Mouse (Mus musculus) liver, adult 2 months (tissue): Measurements from ENCODE around the gene Epha4. TPM values are rescaled to one million over a fixed set of nuclear protein-coding genes. Genes with fewer than 3 reads are reported as not detected.

Source experiments
- DNase-seq: peaks from one replicate; pipeline ENCODE4 v3.0.0-alpha.2; 2011; ENCODE audit warnings: low read depth, low spot score; ENCODE audit errors: extremely low read depth
- H3K27ac ChIP-seq: fragments of 200-500 bp; replicated peaks from 2 replicates; pipeline ENCODE4 v1.5.1; 2012; ENCODE audit warnings: low read depth, mild to moderate bottlenecking, control low read depth, inconsistent platforms, low read length; ENCODE audit not compliant: insufficient read depth
- H3K27me3 ChIP-seq: fragments of 200-500 bp; 2 replicates; pipeline ENCODE4 v1.6.1; 2012; ENCODE audit warnings: mild to moderate bottlenecking, moderate library complexity, low read length, inconsistent platforms; ENCODE audit not compliant: control insufficient read depth, insufficient read depth
- H3K36me3 ChIP-seq: fragments of 200-500 bp; 2 replicates; pipeline ENCODE4 v1.6.1; 2012; ENCODE audit warnings: low read length, inconsistent platforms; ENCODE audit not compliant: control insufficient read depth, insufficient read depth
- H3K4me1 ChIP-seq: fragments of 200-500 bp; 2 replicates; pipeline ENCODE4 v1.6.1; 2011; ENCODE audit warnings: low read length; ENCODE audit not compliant: control insufficient read depth, insufficient read depth
- H3K4me3 ChIP-seq: fragments of 200-500 bp; 2 replicates; pipeline ENCODE4 v1.5.1; 2011; ENCODE audit warnings: low read depth, mild to moderate bottlenecking, control low read depth, low read length, moderate library complexity; ENCODE audit not compliant: insufficient read depth
- H3K79me2 ChIP-seq: fragments of 200-500 bp; 2 replicates; pipeline ENCODE4 v1.6.1; 2012; ENCODE audit warnings: inconsistent platforms, mild to moderate bottlenecking, low read length, moderate library complexity; ENCODE audit not compliant: control insufficient read depth, insufficient read depth
- H3K9ac ChIP-seq: fragments of 200-500 bp; 2 replicates; pipeline ENCODE4 v1.6.1; 2012; ENCODE audit warnings: low read depth, mild to moderate bottlenecking, control low read depth, inconsistent platforms, low read length
- CTCF ChIP-seq: fragments of 200-500 bp; IDR thresholded peaks from 2 replicates; pipeline ENCODE4 v1.5.1; 2011; ENCODE audit warnings: low read depth, low read length, control low read depth
- POLR2A ChIP-seq: fragments of 200-500 bp; IDR thresholded peaks from 2 replicates; pipeline ENCODE4 v1.6.1; 2011; ENCODE audit warnings: low read length, control low read depth; ENCODE audit not compliant: insufficient read depth; ENCODE audit errors: extremely low read depth
- WGBS: fragments of 180-500 bp; shearing (Covaris S2); methylation state at CpG from one replicate; pipeline ENCODE4 v1.1.7; 2018; 5-methylcytosine and 5-hydroxymethylcytosine counted together
- polyA plus RNA-seq: library from polyadenylated mRNA; depleted of rRNA; stranded (reverse); fragments of >200 nt; gene quantifications from 2 replicates; pipeline ENCODE4 v1.2.3, GENCODE M21; 2012
- total RNA-seq: library from RNA; depleted of rRNA; stranded (reverse); fragments of >200 nt; gene quantifications from 2 replicates; pipeline ENCODE4 v1.2.3, GENCODE M21; 2014

Gene Epha4
- total and polyA plus RNA-seq, 2 experiments = 0.10 to 0.18 TPM

- H3K4me1 ChIP-seq = no peaks in the 10 kb centered on the region
- H3K9ac ChIP-seq = no peak overlapping the region
- no peak for TF ChIP-seq POLR2A
- TF ChIP-seq CTCF = no peak
- no peaks in the 10 kb centered on the region for H3K36me3 ChIP-seq
- H3K27me3 ChIP-seq = no peaks in the 10 kb centered on the region
- no peak overlapping the region for H3K27ac ChIP-seq
- no peak overlapping the region for H3K4me3 ChIP-seq
- no peak for DNase-seq
- no peaks in the 10 kb centered on the region for H3K79me2 ChIP-seq
- WGBS = 69% methylated on average over 4 of the region's 4 CpGs
These were observed 73.5 kb downstream of the Epha4 start for GRCm38 (mm10) chr1:77441401-77441800.

DNA sequence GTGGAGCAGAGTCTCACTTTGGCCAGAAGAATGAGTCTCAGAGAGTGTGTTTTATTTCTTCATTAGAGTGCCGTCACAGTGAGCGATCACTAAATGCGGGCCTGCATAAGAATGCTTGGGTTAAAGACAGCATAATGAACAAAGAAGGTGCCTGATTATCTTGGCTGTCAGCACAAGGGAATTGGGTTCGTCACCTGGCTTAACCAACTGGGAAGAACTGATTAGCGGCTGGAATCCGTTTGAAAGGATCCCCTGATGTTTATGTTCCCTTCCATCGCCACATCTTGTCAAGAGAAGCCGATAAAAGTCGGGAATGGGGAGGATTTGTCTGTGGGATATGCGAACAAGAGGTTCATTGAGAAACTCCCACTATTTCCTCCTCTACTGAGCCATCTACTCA is 74.4 kb downstream of the Epha4 start:
- Histone ChIP-seq H3K4me3 (no peak overlapping the region), H3K27me3 (no peaks in the 10 kb centered on the region), H3K4me1 (no peaks in the 10 kb centered on the region), H3K79me2 (no peaks in the 10 kb centered on the region), H3K9ac (no peak overlapping the region), H3K27ac (no peak overlapping the region), H3K36me3 (no peaks in the 10 kb centered on the region)
- TF ChIP-seq CTCF (no peak), POLR2A (no peak)
- DNase-seq = no peak
- WGBS = 83% methylated on average over 10 of the region's 10 CpGs

GRCm38 (mm10) chr1:77439383-77440074 is 75.4 kb downstream of the Epha4 start:
- Histone ChIP-seq H3K79me2 (no peaks in the 10 kb centered on the region), H3K4me1 (no peaks in the 10 kb centered on the region), H3K36me3 (no peaks in the 10 kb centered on the region), H3K9ac (no peak overlapping the region), H3K27ac (no peak overlapping the region), H3K27me3 (no peaks in the 10 kb centered on the region), H3K4me3 (no peak overlapping the region)
- no peak for DNase-seq
- WGBS = 96% methylated on average over 3 of the region's 3 CpGs
- no peak for TF ChIP-seq CTCF
- TF ChIP-seq POLR2A = no peak

- DNase-seq = no peak
- no peak overlapping the region for H3K27ac ChIP-seq
- no peak for TF ChIP-seq POLR2A
- TF ChIP-seq CTCF = no peak
- 65% methylated on average over 4 of the region's 4 CpGs for WGBS
- H3K4me3 ChIP-seq = no peak overlapping the region
- H3K36me3 ChIP-seq = no peaks in the 10 kb centered on the region
- H3K4me1 ChIP-seq = no peaks in the 10 kb centered on the region
- no peaks in the 10 kb centered on the region for H3K79me2 ChIP-seq
- H3K27me3 ChIP-seq = no peaks in the 10 kb centered on the region
- H3K9ac ChIP-seq = no peak overlapping the region
These were observed 76.2 kb downstream of the Epha4 start for GRCm38 (mm10) chr1:77438639-77439038.

GRCm38 (mm10) chr1:77437881-77438610 is 76.8 kb downstream of the Epha4 start:
- WGBS = 86% methylated on average over 10 of the region's 10 CpGs

GRCm38 (mm10) chr1:77435045-77435444 is 79.8 kb downstream of the Epha4 start:
- no peak for DNase-seq
- no peaks in the 10 kb centered on the region for H3K4me1 ChIP-seq
- no peak overlapping the region for H3K4me3 ChIP-seq
- H3K27ac ChIP-seq = no peak overlapping the region
- TF ChIP-seq POLR2A (no peak), CTCF (no peak)
- no peaks in the 10 kb centered on the region for H3K36me3 ChIP-seq
- no peak overlapping the region for H3K9ac ChIP-seq
- H3K27me3 ChIP-seq = no peaks in the 10 kb centered on the region
- no peaks in the 10 kb centered on the region for H3K79me2 ChIP-seq
- 31% methylated on average over 4 of the region's 4 CpGs for WGBS

More at GRCm38 (mm10) chr1:77437881-77438610, 76.8 kb downstream of the Epha4 start:
- H3K4me3 ChIP-seq = no peak overlapping the region
- H3K4me1 ChIP-seq = no peaks in the 10 kb centered on the region
- H3K36me3 ChIP-seq = no peaks in the 10 kb centered on the region
- no peak overlapping the region for H3K9ac ChIP-seq
- no peaks in the 10 kb centered on the region for H3K79me2 ChIP-seq
- DNase-seq = no peak
- no peak for TF ChIP-seq CTCF
- TF ChIP-seq POLR2A = no peak
- H3K27me3 ChIP-seq = no peaks in the 10 kb centered on the region
- H3K27ac ChIP-seq = no peak overlapping the region
